Mouse (Mus musculus) left cerebral cortex, postnatal 36 days (tissue): ENCODE measurements around the gene Rbm3. TPM values are rescaled to one million over a fixed set of nuclear protein-coding genes. Genes with fewer than 3 reads are reported as not detected.

Experiments used
- total RNA-seq, 2 experiments: library from RNA; stranded (reverse); gene quantifications; 2 replicates each; pipeline ENCODE4 v1.2.3; 2021

The Rbm3 gene
- total RNA-seq, 2 experiments from 2014 or later = 124 to 126 TPM

Other genes starting within 250 kb of the Rbm3 start
- gene Pqbp1, start 246.6 kb downstream of the Rbm3 start, total RNA-seq = 10 to 100 TPM; 76.0 to 89.2 TPM
- gene Timm17b, start 246.5 kb downstream of the Rbm3 start, total RNA-seq = 10 to 100 TPM; 24.5 to 24.8 TPM
- not detected for gene Gm10491, start 238.0 kb downstream of the Rbm3 start, total RNA-seq
- not detected for gene Gm10490, start 236.3 kb downstream of the Rbm3 start, total RNA-seq
- 100 to 1,000 TPM; 432 to 536 TPM for gene Pcsk1n, start 226.1 kb downstream of the Rbm3 start, total RNA-seq
- gene Eras, start 217.3 kb downstream of the Rbm3 start, total RNA-seq = not detected
- gene Hdac6, start 198.0 kb downstream of the Rbm3 start, total RNA-seq = 10 to 100 TPM; 42.8 to 57.2 TPM
- gene Gata1, start 167.8 kb downstream of the Rbm3 start, total RNA-seq = not detected
- gene Glod5, start 127.4 kb downstream of the Rbm3 start, total RNA-seq = under 1 TPM in 1 of 2 experiments, not detected in 1; 0.69 TPM
- 10 to 100 TPM; 28.3 TPM for gene Suv39h1, start 71.1 kb downstream of the Rbm3 start, total RNA-seq
- gene Was, start 55.4 kb downstream of the Rbm3 start, total RNA-seq = 1 to 10 TPM; 1.5 to 1.6 TPM
- 100 to 1,000 TPM; 203 TPM for gene Wdr13, start 13.0 kb downstream of the Rbm3 start, total RNA-seq
- gene Tbc1d25, start 30.3 kb upstream of the Rbm3 start, total RNA-seq = 10 to 100 TPM; 15.9 to 16.8 TPM
- 10 to 100 TPM; 33.5 to 35.9 TPM for gene Ebp, start 47.6 kb upstream of the Rbm3 start, total RNA-seq
- gene Porcn, start 60.6 kb upstream of the Rbm3 start, total RNA-seq = 10 to 100 TPM; 74.4 to 76.7 TPM
- gene Ftsj1, start 106.5 kb upstream of the Rbm3 start, total RNA-seq = 10 to 100 TPM; 22.8 to 27.2 TPM
- gene Slc38a5, start 125.3 kb upstream of the Rbm3 start, total RNA-seq = 1 to 10 TPM; 2.3 to 4.3 TPM
- gene Ssxb10, start 181.5 kb upstream of the Rbm3 start, total RNA-seq = not detected
- gene Ssxb9, start 221.1 kb upstream of the Rbm3 start, total RNA-seq = not detected